Mouse (Mus musculus) MEL (cell line): Measurements from ENCODE around the gene Psme3.

ENCODE experiments used
- BHLHE40 ChIP-seq: IDR thresholded peaks from 2 replicates; pipeline ENCODE4 v1.6.1; 2012; ENCODE audit warnings: low read depth, mild to moderate bottlenecking, inconsistent platforms, low read length, improper control_type of control experiment, borderline replicate concordance
- CTCF ChIP-seq, 3 experiments: IDR thresholded peaks in 2 of 3; conservative IDR thresholded peaks in 1 of 3; 2 replicates each; pipeline ENCODE4 v1.5.1; 2011 to 2012; ENCODE audit warnings: low read length in 3 of 3, low read depth in 2 of 3, mild to moderate bottlenecking in 2 of 3, improper control_type of control experiment in 1 of 3, inconsistent platforms in 1 of 3, mixed read lengths in 1 of 3, moderate library complexity in 1 of 3; ENCODE audit not compliant: control insufficient read depth in 1 of 3, insufficient read depth in 1 of 3, poor library complexity in 1 of 3, severe bottlenecking in 1 of 3
- EP300 ChIP-seq, 2 experiments: IDR thresholded peaks; 2 replicates each; pipeline ENCODE4 v1.6.1; 2011; ENCODE audit warnings: improper control_type of control experiment in 2 of 2, low read length in 2 of 2, low read depth in 1 of 2, mild to moderate bottlenecking in 1 of 2
- HCFC1 ChIP-seq: IDR thresholded peaks from 2 replicates; pipeline ENCODE4 v1.6.1; 2012; ENCODE audit warnings: low read depth, mild to moderate bottlenecking, inconsistent platforms, low read length, improper control_type of control experiment, moderate library complexity
- MYB ChIP-seq: IDR thresholded peaks from 2 replicates; pipeline ENCODE4 v1.6.1; 2011; ENCODE audit warnings: mild to moderate bottlenecking, low read depth, low read length, improper control_type of control experiment
- POLR2AphosphoS2 ChIP-seq: IDR thresholded peaks from 2 replicates; pipeline ENCODE4 v1.6.1; 2011; ENCODE audit warnings: low read length, improper control_type of control experiment
- RCOR1 ChIP-seq: IDR thresholded peaks from 2 replicates; pipeline ENCODE4 v1.6.1; 2012; ENCODE audit warnings: low read depth, mild to moderate bottlenecking, inconsistent platforms, low read length, improper control_type of control experiment
- SIN3A ChIP-seq: IDR thresholded peaks from 2 replicates; pipeline ENCODE4 v1.6.1; 2012; ENCODE audit warnings: low read length, improper control_type of control experiment, inconsistent platforms
- TBP ChIP-seq: IDR thresholded peaks from 2 replicates; pipeline ENCODE4 v1.8.0; 2011; ENCODE audit warnings: low read depth, low read length, improper control_type of control experiment
- TCF12 ChIP-seq: IDR thresholded peaks from 2 replicates; pipeline ENCODE4 v1.6.1; 2014; ENCODE audit warnings: low read depth, mild to moderate bottlenecking, inconsistent platforms, low read length, improper control_type of control experiment, moderate library complexity
- ZNF384 ChIP-seq: IDR thresholded peaks from 2 replicates; pipeline ENCODE4 v1.6.1; 2012; ENCODE audit warnings: low read depth, mild to moderate bottlenecking, inconsistent platforms, low read length, improper control_type of control experiment

DNA sequence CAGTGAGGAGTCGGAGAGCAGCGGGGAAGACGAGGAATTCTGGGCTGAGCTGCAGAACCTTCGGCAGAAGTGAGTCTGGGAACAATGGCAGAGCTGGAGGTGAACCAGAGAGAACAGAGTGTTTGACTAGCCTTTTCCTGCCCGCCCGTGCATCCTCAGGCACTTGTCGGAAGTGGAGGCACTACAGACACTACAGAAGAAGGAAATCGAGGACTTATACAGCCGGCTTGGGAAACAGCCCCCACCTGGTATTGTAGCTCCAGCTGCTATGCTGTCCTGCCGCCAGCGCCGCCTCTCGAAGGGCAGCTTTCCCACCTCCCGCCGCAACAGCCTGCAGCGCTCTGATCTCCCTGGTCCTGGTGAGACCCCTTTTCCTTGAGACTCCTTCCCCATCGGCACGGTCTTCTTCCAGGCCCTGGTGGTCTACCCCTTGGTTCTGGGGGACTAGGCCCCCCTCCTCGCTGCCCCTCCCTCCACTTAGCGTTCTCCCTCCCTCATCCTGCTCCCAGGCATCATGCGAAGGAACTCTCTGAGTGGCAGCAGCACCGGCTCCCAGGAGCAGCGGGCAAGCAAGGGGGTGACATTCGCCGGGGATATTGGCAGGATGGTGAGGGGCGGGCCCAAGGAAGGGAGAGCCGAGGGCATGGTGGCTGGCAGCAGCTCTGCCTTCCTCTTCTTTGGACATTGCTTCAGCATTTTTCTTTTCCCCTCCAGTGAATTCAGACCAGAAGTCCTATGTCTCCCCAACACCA is 39.5 kb upstream of the Psme3 start:
- TF ChIP-seq SIN3A (no peak), TCF12 (no peak), EP300 (IDR thresholded peaks at IDR 0.05; ENCODE audit: low read depth in 1 of 2, low read length in 2 of 2) (no peak), CTCF (IDR thresholded peaks at IDR 0.05 in 2 of 3, conservative IDR thresholded peaks at IDR 0.05 in 1 of 3; ENCODE audit: control insufficient read depth in 1 of 3, insufficient read depth in 1 of 3, low read depth in 2 of 3, low read length in 3 of 3, poor library complexity in 1 of 3, severe bottlenecking in 1 of 3) (no peak), MYB (no peak), POLR2AphosphoS2 (no peak), RCOR1 (no peak), BHLHE40 (no peak), ZNF384 (no peak), HCFC1 (no peak), TBP (no peak)
